Mouse (Mus musculus): ENCODE measurements around the gene Pitpnc1. TPM values are rescaled to one million over a fixed set of nuclear protein-coding genes. Genes with fewer than 3 reads are reported as not detected.

Gene Pitpnc1
- polyA plus RNA-seq, 1 experiment from 2014 or later = 37.1 TPM

- Histone ChIP-seq H3K4me1 (no peaks in the 10 kb centered on the region), H3K4me3 (no peak overlapping the region), H3K9me3 (replicated peaks) (no peaks in the 10 kb centered on the region), H3K27me3 (ENCODE audit: low read depth, poor library complexity, severe bottlenecking) (no peaks in the 10 kb centered on the region), H3K27ac (no peak overlapping the region), H3K36me3 (peaks cover 21% of the 10 kb centered on the region)
- DNase-seq (ENCODE audit: low spot score) = no peak
- WGBS = 79% methylated on average over 4 of the region's 4 CpGs
These were observed 309.3 kb downstream of the Pitpnc1 start for GRCm38 (mm10) chr11:107161215-107161614.

- Histone ChIP-seq H3K4me1 (no peaks in the 10 kb centered on the region), H3K27ac (no peak overlapping the region), H3K27me3 (ENCODE audit: low read depth, poor library complexity, severe bottlenecking) (no peaks in the 10 kb centered on the region), H3K36me3 (0 out of 2 replicates have a peak, but pooled peaks cover under 1% of the 10 kb centered on the region), H3K9me3 (replicated peaks) (no peaks in the 10 kb centered on the region), H3K4me3 (no peak overlapping the region)
- no peak for DNase-seq (ENCODE audit: low spot score)
- 42% methylated on average over 1 of the region's 1 CpGs for WGBS
These were observed 311.5 kb downstream of the Pitpnc1 start for GRCm38 (mm10) chr11:107159034-107159433.

Other genes starting within 250 kb of the Pitpnc1 start
- 229 and 240 TPM in 2 replicates for gene Psmd12, start 8.8 kb upstream of the Pitpnc1 start, polyA plus RNA-seq (2016; fragmentation: Nextera tagmentation; extraction: Ambion mirVana)
- 23.7 and 24.8 TPM in 2 replicates for gene Helz, start 77.2 kb upstream of the Pitpnc1 start, polyA plus RNA-seq (2016; fragmentation: Nextera tagmentation; extraction: Ambion mirVana)
- not detected in 2 replicates for gene Cacng1, start 245.8 kb upstream of the Pitpnc1 start, polyA plus RNA-seq (2016; fragmentation: Nextera tagmentation; extraction: Ambion mirVana)